Mouse (Mus musculus): ENCODE measurements around the gene Slc26a8. TPM values are rescaled to one million over a fixed set of nuclear protein-coding genes. Genes with fewer than 3 reads are reported as not detected.

Slc26a8 gene
- total RNA-seq, 2 experiments from 2014 or later: 6.0 to 10.8 TPM

DNA sequence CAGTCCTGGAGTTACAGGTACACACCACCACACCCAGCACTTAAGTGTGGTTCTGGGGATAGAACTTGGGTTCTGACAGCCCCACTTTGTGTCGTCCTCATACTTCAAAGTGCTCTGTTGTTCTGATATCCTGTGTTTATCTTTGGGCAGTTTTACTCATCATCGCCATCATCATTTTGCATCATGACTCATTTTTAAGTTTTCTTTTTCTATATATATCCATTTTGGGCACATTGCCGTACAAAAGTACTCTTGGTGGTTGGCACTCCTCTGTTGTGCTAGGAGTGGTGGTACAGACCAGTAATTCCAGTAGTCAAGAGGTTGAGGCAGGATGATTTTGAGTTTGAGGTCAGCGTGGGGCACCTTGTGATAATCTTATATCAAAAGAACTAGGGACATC lies 11.1 kb upstream of the Slc26a8 start:
- DNase-seq (ENCODE audit: extremely low spot score in 1 of 2, low spot score in 1 of 2): no peak

DNA sequence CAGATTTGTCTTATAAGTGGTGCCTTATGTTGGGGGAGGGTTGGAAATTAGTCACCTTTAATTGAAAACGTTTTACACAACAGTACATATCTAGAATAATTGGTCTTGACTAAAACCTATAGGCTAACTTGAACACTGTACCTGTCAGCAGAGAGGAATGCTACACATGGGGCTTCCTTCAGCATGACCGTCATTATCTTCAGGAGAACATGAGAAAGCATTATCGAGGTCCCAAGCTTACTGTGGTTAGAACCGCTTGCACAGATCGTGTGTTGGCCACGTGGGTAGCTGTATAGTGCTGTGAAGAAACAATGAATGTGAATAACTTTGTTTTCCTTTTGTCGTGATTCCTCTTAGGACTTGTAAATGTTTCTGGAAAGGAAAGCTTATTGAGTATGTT lies 9.8 kb upstream of the Slc26a8 start:
- no peak for DNase-seq (ENCODE audit: extremely low spot score in 1 of 2, low spot score in 1 of 2)

DNA sequence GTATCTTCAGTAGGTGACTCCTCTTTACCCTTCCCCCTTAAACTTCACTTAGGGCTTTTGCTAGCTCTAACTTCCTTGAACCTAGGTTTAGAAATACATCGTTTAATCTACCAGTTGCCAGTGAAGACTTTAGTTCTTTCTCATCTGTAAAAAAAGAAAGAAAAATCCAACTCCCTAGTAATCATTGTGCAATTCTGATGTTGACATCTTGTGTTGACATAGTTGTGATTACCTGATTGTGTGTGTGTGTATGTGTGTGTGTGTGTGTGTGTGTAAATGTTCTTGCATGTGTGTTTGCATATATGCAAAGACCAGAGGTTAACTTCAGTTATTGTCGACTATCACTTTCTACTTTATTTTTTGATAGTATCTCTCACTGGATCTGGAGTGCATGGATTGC lies 8.6 kb upstream of the Slc26a8 start:
- DNase-seq (ENCODE audit: extremely low spot score in 1 of 2, low spot score in 1 of 2): no peak

DNA sequence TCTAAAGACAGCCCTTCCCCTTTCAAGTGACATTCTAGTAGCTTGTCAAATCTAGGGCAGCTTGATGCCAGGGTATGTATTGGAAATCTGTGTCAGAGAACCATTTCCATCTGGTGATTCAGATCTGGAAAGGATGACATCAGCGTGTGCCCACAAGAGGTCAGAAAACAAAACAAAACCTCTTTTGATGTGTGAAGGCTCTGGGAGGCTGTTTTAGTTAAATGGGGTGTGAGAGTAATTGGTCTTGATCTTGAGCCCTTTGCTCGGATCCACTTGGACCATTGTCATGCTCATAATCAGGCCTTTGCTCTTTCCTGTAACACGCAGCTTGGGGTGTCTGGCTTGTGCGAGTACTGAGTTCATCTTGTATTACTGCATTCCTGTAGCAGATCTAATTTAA lies 8.2 kb upstream of the Slc26a8 start:
- DNase-seq (ENCODE audit: extremely low spot score in 1 of 2, low spot score in 1 of 2): no peak

DNA sequence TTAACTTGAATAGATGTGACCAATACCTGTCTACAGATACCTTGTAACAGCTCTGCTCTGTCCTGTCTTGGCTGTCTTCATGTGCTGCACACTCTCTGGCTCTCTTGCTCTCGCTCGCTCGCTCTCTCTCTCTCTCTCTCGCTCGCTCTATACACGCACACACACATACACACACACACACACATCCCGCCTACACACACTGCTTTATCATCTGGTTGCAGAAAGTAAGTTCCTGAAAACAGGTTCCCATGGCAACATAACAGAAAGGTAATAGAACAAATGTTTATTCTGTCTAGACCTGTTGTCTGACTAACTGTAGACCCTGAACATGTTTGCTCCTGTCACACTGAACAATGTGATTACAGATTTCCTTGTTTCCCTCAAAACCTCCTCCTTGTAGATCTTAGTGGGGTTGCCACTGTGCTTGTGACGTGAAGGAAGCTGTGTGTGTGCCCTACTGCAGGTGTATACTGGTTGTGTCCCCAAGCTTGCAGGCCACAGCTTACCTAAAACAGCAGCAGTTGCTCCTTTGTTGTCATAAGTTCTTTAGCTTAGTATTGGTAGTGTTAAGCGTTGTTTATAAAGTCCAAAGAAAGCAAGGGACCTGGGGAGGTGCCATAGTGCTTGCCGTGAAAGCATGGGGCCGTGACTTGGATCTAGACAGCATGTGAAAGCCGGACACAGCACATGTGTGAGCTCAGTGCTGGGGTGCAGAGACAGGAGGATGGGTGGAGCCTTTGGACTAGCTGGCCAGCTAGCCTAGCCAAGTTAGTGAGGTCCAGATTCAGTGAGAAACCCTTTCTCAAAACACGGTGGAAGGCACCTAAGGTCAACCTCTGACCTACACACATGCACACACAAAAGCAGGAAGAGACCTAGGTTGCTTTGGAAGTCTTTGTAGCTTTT lies 7.5 kb upstream of the Slc26a8 start:
- no peak for DNase-seq (ENCODE audit: extremely low spot score in 1 of 2, low spot score in 1 of 2)

DNA sequence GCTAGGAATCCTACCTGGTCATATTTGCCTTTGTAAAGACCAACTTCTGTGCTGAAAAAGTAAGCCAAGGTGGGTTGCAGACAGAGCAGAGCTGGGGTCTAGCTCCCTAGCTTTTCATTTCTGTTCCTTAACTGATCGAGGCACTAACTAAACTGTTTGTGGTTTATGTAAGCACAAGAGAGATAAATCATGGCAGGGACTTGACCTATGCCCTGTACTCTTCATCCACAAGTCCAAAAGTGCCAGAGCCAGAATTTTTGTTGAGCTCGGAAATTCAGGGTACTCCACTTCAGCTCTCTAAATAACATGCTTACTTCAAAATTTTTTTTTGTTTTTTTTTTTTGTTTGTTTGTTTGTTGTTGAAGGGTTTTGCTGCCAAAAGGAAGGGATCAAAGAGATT lies 6.6 kb upstream of the Slc26a8 start:
- no peak for DNase-seq (ENCODE audit: extremely low spot score in 1 of 2, low spot score in 1 of 2)

DNA sequence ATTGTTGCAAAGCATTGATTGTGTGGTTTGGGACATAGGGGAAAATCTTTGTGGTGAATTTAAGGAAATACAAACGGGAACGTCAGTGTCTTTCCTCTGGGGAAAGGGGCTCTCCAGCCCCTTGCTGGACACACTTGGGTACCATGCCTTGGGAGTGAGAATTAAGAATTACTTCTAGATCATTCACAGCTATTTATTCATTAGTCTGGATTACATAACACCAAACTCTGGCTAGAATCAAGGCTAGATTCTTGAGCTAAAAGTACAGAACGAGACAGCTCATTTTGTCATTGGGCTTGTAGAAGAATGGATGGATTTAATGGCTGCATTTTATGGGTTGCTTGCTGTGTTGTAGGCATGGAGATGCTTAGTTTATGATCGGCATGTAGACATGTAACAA lies 4.8 kb upstream of the Slc26a8 start:
- no peak for DNase-seq (ENCODE audit: extremely low spot score in 1 of 2, low spot score in 1 of 2)

DNA sequence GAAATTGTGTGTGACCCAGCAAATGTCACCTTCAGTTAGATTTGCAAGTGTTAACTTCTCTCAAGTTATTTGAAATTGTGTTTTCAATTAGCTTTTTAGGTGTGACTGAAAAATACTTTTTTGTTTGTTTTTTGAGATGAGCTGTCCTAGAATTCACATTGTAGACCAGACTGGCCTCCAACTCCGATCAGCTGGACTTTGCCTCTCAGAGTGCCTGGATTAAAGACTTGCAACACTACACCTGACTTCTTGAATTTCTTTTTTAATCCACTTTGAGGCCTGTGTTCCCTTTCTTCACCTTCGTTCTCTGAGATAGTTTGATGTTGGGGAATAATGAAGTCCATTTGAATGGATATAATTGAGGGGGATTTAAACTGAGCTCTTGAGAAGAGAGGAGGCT lies 4.0 kb upstream of the Slc26a8 start:
- no peak for DNase-seq (ENCODE audit: extremely low spot score in 1 of 2, low spot score in 1 of 2)

DNA sequence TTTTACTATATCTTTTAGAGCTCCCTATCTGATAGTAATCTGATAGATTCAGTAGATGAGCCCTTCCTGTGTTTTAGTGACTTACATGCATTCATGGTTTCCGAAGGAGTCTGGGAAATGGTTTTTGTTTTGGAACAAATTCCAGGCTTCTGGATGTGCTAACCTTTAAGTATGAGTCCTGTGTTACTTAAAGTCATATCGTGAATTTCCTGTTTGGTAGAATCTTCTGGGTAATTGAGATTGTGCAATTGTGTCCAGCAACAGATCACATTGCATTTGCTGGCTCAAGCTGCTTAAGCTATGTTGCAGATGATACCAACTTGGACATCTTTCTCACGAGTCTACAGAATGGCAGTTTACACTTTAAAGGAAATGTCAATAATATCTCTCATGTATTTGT lies 3.1 kb upstream of the Slc26a8 start:
- DNase-seq (ENCODE audit: extremely low spot score in 1 of 2, low spot score in 1 of 2): no peak

DNA sequence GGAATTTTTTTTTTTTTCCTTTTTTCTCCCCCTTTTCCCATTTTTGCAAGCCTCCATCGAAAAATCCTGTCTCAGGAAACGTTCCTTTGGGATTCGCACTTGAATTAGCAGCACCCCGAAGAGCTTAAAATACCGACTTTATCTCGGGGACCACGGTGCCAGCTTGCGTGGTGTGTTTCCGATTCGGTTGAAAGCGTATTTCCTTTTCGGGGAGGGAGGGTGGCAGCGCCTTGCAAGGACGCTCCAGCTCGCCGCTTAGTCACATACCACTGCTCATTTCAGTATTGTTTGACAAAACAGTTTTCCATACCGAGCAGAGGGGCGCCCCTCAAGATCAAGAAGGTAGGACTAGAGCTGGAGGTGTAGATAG lies 2.3 kb upstream of the Slc26a8 start:
- DNase-seq (ENCODE audit: extremely low spot score in 1 of 2, low spot score in 1 of 2): peak in 1 of 2 experiments; percentile 35

DNA sequence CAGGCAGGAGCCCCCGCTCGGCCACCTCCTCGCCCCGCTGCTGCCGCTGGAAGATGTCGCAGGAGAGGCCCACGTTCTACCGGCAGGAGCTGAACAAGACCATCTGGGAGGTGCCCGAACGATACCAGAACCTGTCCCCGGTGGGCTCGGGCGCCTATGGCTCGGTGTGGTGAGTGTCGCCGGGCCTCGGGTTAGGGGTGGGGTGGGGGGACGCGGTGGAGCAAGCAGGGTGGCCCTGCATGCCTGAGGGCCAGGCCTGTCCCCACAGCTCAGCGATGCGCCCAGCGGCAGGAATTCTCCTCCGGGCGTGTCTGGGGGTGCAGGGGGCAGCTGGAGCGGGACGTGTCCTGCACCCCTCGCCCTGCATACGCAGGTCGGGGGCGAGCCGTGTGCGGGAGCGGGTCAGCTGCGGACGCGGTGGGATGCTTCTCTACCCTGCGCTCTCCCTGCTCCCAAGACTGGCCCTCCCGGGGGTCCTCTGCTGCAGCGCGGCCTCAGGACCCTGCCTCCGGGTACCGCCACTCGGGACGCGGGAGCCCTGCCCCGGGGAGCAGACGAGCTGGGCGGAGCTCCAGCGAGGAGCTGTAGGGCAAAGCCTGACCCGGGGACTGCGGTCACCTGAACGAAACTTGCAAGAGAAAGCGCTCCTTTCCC lies 1.8 kb upstream of the Slc26a8 start:
- DNase-seq (ENCODE audit: extremely low spot score in 1 of 2, low spot score in 1 of 2): peak; percentile 37 to 44

DNA sequence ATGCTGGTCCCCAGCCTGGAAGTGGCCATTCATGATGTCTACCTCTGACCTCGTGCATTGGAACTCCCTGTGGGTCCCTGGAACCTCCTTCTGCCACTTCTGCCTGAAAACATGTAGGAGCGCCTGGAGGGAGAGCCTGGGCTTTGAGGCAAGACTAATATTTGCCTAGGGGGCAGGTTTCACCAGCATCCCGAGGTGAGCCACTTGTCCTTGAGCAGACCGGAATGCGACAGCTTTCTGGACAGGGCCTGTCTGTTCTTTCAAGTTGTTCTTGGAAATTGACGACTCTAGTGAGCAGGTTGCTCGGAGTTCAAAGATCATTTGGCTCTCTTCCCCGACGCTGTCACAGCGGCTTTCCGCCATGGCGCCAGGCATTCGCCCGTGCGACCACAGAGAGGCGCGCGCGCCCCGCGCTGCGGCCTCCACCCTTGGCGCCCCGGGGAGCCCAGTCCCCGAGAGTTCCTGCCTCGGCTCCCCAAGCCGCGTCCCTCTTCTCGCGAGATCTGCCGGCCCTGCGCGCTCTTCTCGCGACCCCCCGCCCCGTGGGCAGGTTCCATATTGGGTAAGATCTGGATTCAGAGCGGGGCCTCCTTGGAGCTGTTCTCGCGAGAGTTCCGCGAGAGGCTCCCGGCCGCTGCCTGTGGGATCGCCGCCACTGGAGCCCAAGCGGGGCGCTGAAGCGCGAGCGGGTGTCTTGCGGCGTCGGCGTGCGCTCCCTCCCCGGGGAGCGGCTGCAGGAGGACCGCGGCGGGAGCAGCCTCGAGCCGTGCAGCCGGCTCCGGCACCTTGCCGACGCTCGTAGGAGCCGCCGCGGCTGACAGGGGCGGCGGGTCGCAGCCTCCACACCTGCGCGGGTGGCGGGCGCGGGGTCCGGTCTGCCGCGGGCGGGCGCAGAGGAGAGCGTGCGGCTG lies 998 bp upstream of the Slc26a8 start, which contains the start of gene Mapk14:
Gene Mapk14 (plus strand): TSS at position 554 of the 911 bp plus-strand sequence.
- peak; percentile 96 to 99 for DNase-seq (ENCODE audit: extremely low spot score in 1 of 2, low spot score in 1 of 2)

DNA sequence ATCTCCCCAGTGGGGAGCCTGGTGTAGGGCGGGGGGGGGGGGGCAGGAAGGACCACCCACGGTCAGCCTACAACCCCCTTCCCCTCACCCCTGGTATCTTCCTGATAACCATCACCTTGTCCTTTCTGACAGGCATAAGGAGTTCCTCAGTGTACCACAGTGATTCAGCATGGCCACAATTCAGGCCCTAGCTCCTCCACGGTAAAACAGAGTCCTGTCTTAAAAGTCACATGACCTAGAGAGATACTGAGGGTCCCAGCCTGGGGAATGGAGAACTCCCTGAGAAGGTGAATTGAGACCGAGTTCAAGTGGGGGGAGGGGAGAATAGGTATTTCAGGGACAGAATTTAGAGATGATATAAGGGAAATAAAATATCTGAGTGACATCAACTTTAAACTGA lies 2.7 kb downstream of the Slc26a8 start:
- no peak for DNase-seq (ENCODE audit: extremely low spot score in 1 of 2, low spot score in 1 of 2)

DNA sequence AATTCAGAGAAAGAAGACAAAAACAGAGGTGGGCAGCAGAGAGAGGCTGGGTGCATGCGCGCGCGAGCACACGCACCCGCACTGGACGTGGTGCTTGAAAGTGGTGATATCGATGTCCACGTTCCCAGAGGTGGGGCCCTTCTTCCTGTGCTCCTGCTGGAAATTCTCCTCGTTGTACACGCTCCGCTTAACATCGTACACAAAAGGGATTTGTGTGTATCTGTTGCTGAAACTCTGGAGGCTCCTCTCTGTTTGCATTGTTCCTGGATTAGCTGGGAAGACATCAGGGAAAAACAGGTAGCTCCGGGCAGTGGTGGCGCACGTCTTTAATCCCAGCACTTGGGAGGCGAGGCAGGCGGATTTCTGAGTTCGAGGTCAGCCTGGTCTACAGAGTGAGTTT lies 5.4 kb downstream of the Slc26a8 start:
- no peak for DNase-seq (ENCODE audit: extremely low spot score in 1 of 2, low spot score in 1 of 2)

DNA sequence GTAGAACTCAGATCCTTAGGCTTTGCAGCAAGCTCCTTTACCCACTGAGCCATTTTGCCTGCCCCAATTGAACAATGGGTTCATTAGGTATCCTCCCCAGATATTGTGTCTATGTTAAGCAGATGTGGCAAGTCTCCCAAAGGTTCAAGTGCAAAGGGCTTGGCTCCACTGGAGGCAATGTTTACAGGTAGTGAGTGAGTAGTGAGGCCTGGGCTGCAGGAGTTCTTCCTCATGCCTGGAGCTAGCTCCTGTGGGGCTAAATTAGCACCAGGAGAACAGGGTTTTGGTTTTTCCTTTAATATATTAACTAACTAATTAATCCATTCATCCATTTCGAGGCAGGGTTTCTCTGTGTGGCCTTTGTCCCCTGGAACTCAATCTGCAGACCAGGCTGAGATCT lies 6.4 kb downstream of the Slc26a8 start:
- no peak for DNase-seq (ENCODE audit: extremely low spot score in 1 of 2, low spot score in 1 of 2)

DNA sequence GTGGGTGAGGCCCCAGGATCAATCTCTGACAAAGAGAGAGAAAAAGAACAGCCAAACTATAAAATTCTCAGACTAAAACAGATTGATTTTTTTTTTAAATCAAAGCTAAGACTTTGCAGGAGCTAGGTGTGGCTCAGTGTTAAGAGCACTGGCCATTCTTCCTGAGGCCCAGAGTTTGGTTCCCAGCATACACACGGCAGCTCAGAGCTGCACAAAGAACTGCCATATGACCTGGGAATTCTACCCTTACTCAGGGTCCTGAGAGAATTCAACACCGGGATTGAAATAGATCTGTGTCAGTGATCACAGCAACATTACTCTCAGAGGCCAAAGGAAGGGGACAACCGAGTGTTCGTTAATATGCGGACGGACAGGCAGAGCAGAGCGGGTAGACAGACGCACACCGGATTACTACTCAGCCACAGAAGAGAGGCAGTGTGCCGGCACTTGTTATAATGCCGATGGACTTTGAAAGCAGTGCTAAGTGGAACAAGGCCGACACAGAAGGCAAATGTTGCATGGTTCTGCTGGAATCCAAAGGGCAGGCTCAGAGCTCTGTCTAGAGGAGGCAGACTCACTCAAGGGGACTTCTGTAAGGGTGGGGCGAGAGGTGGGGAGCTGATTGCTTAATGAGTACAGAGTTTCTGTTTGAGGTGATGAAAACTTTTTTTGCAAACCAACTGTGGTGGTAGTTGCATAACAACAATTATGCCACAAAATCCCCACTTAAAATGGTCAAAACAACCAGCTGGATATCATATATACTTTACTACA lies 7.5 kb downstream of the Slc26a8 start:
- no peak for DNase-seq (ENCODE audit: extremely low spot score in 1 of 2, low spot score in 1 of 2)

DNA sequence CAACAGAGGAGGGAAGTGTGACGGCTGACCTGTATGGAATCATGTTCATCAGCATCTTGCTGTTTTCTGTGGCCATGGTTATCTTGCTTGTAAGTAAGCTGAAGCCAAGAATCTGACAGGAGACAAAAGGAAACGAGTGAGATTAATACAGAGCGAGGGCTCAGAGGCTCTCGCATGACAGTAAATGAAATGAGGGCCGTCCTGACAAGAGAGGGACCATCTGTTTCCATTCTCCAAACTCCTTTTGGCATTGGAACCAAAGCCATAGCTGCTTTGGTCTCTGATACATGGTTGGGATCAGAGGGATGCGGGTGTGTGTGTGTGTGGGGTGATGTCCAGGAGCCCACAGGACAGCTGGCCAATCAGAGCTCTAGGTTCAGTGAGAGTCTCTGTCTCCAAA lies 30.5 kb downstream of the Slc26a8 start:
- DNase-seq (ENCODE audit: extremely low spot score in 1 of 2, low spot score in 1 of 2): no peak

DNA sequence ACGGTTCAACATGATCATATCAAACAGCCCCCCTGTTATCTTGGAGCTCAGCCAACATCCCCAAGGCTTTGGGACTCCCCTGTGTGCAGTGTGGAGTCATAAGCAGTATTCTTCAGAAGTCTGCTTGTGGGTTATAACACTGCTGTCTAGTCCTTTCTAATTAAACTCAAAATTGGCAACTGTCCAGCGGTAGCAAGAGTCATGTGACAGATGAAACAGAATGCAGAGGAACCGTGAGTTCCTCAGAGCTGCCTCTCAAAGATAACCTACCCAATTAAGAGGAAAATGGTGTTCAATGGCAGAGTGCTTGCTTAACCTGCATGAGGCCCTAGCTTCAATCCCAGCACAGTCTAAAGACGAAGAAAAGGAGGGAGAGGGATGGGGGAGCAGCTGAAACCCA lies 32.1 kb downstream of the Slc26a8 start:
- DNase-seq (ENCODE audit: extremely low spot score in 1 of 2, low spot score in 1 of 2): no peak

DNA sequence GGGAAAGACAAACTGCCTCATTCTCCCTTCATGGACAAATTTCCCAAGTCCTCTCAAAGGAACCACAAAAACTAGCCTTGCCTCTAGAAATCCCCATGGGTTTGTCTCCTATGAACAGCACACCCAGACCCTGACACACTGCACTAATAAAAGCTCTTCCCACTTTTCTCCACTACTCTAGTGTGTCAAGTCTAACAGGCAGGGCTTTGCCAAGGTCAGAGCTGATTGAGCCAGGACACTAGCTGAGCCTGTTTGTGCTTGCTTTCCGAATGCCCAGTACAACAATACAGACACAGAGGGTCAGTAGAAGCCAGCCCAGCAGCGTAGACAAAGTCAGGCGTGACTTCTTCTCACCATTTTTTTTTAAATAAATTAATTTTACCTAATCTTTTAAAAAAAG lies 39.8 kb downstream of the Slc26a8 start:
- DNase-seq (ENCODE audit: extremely low spot score in 1 of 2, low spot score in 1 of 2): no peak
